Mouse (Mus musculus) forebrain, embryonic 14.5 days (tissue): ENCODE measurements around the gene Vwf. TPM values are rescaled to one million over a fixed set of nuclear protein-coding genes. Genes with fewer than 3 reads are reported as not detected.

ENCODE experiments used
- ATAC-seq: fragments of 200-750 bp; cut with Nextera tagmentation; 2 replicates; pipeline ENCODE4 v1.8.0; 2017; ENCODE audit warnings: mild to moderate bottlenecking, moderate library complexity
- DNase-seq: peaks from one replicate; pipeline ENCODE4 v3.0.0-alpha.2; 2015; ENCODE audit warnings: low spot score
- H3K27ac ChIP-seq: fragments of 300-500 bp; sonication (generic); 2 replicates; pipeline ENCODE4 v1.5.1; 2014; ENCODE audit warnings: low read depth, mild to moderate bottlenecking, control low read depth, low read length, moderate library complexity
- H3K27me3 ChIP-seq: fragments of 300-500 bp; sonication (generic); replicated peaks from 2 replicates; pipeline ENCODE4 v1.6.1; 2014; ENCODE audit warnings: low read length, control low read depth, mixed read lengths; ENCODE audit not compliant: control insufficient read depth, insufficient read depth
- H3K36me3 ChIP-seq: fragments of 300-500 bp; sonication (generic); 2 replicates; pipeline ENCODE4 v1.6.1; 2014; ENCODE audit warnings: low read length, control low read depth; ENCODE audit not compliant: control insufficient read depth, insufficient read depth
- H3K4me1 ChIP-seq: fragments of 300-500 bp; sonication (generic); 2 replicates; pipeline ENCODE4 v1.6.1; 2014; ENCODE audit warnings: antibody characterized with exemption, low read length, control low read depth; ENCODE audit not compliant: control insufficient read depth, insufficient read depth
- H3K4me2 ChIP-seq: fragments of 300-500 bp; sonication (generic); 2 replicates; pipeline ENCODE4 v1.6.1; 2014; ENCODE audit warnings: mild to moderate bottlenecking, control low read depth, low read length
- H3K4me3 ChIP-seq: fragments of 300-500 bp; sonication (generic); 2 replicates; pipeline ENCODE4 v1.5.1; 2014; ENCODE audit warnings: low read depth, low read length, control low read depth
- H3K9ac ChIP-seq: fragments of 300-500 bp; sonication (generic); 2 replicates; pipeline ENCODE4 v1.6.1; 2014; ENCODE audit warnings: mild to moderate bottlenecking, low read length, control low read depth, moderate library complexity
- H3K9me3 ChIP-seq: fragments of 300-500 bp; sonication (generic); replicated peaks from 2 replicates; pipeline ENCODE4 v1.6.1; 2016; ENCODE audit warnings: low read length, control low read depth, mixed read lengths; ENCODE audit not compliant: control insufficient read depth
- WGBS: fragments of 180-500 bp; shearing (Covaris S2); extraction: QIAGEN DNeasy Blood & Tissue Kit; methylation state at CpG from one replicate; pipeline ENCODE4 v1.1.7; 2014; 5-methylcytosine and 5-hydroxymethylcytosine counted together
- polyA plus RNA-seq: library from polyadenylated mRNA; unstranded; fragments of >200 nt; fragmentation: Nextera tagmentation; extraction: Ambion mirVana; gene quantifications from 2 replicates; pipeline ENCODE4 v1.2.1, GENCODE M21; 2014

Vwf gene
- polyA plus RNA-seq, 1 experiment from 2014 or later: 8.8 TPM

- Histone ChIP-seq H3K27ac (no peak overlapping the region), H3K9me3 (no peaks in the 10 kb centered on the region), H3K27me3 (no peaks in the 10 kb centered on the region), H3K36me3 (no peaks in the 10 kb centered on the region), H3K9ac (no peak overlapping the region), H3K4me3 (no peak overlapping the region), H3K4me1 (no peaks in the 10 kb centered on the region), H3K4me2 (no peak overlapping the region)
- ATAC-seq: 0 out of 2 replicates have a peak, but pooled peaks have one; percentile 50
- WGBS: 49% methylated on average over 14 of the region's 14 CpGs
- DNase-seq: peak; percentile 70
These were observed 114.7 kb downstream of the Vwf start for GRCm38 (mm10) chr6:125661106-125661877.

GRCm38 (mm10) chr6:125663906-125664305 is 117.3 kb downstream of the Vwf start:
- H3K27ac ChIP-seq: no peak overlapping the region
- no peaks in the 10 kb centered on the region for H3K36me3 ChIP-seq
- no peak overlapping the region for H3K9ac ChIP-seq
- 88% methylated on average over 2 of the region's 2 CpGs for WGBS
- DNase-seq: no peak
- ATAC-seq: no peak
- H3K4me2 ChIP-seq: no peak overlapping the region
- no peak overlapping the region for H3K4me3 ChIP-seq
- H3K27me3 ChIP-seq: no peaks in the 10 kb centered on the region
- H3K9me3 ChIP-seq: no peaks in the 10 kb centered on the region
- H3K4me1 ChIP-seq: no peaks in the 10 kb centered on the region

GRCm38 (mm10) chr6:125671835-125672234 is 125.3 kb downstream of the Vwf start:
- Histone ChIP-seq H3K4me1 (no peaks in the 10 kb centered on the region), H3K4me2 (no peak overlapping the region), H3K9me3 (no peaks in the 10 kb centered on the region), H3K27me3 (no peaks in the 10 kb centered on the region), H3K9ac (no peak overlapping the region), H3K27ac (no peak overlapping the region), H3K36me3 (no peaks in the 10 kb centered on the region), H3K4me3 (no peak overlapping the region)
- no peak for ATAC-seq
- no peak for DNase-seq
- WGBS: 83% methylated on average over 3 of the region's 3 CpGs

- Histone ChIP-seq H3K4me2 (no peak overlapping the region), H3K27ac (no peak overlapping the region), H3K27me3 (no peaks in the 10 kb centered on the region), H3K4me1 (no peaks in the 10 kb centered on the region), H3K9me3 (no peaks in the 10 kb centered on the region), H3K9ac (no peak overlapping the region), H3K4me3 (no peak overlapping the region), H3K36me3 (no peaks in the 10 kb centered on the region)
- no peak for DNase-seq
- no peak for ATAC-seq
- WGBS: 62% methylated on average over 1 of the region's 1 CpGs
These were observed 131.9 kb downstream of the Vwf start for GRCm38 (mm10) chr6:125678492-125678891.

GRCm38 (mm10) chr6:125680613-125681012 is 134.0 kb downstream of the Vwf start:
- ATAC-seq (no peak), DNase-seq (no peak)
- Histone ChIP-seq H3K4me3 (no peak overlapping the region), H3K4me1 (no peaks in the 10 kb centered on the region), H3K9me3 (no peaks in the 10 kb centered on the region), H3K27me3 (no peaks in the 10 kb centered on the region), H3K36me3 (no peaks in the 10 kb centered on the region), H3K27ac (no peak overlapping the region), H3K4me2 (no peak overlapping the region), H3K9ac (no peak overlapping the region)
- 78% methylated on average over 11 of the region's 11 CpGs for WGBS

GRCm38 (mm10) chr6:125685420-125685819 is 138.8 kb downstream of the Vwf start:
- H3K9ac ChIP-seq: no peak overlapping the region
- no peak overlapping the region for H3K4me2 ChIP-seq
- H3K27ac ChIP-seq: no peak overlapping the region
- ATAC-seq (no peak), DNase-seq (no peak)
- peaks cover 6% of the 10 kb centered on the region for H3K4me1 ChIP-seq
- H3K27me3 ChIP-seq: no peaks in the 10 kb centered on the region
- H3K9me3 ChIP-seq: no peaks in the 10 kb centered on the region
- H3K4me3 ChIP-seq: no peak overlapping the region
- H3K36me3 ChIP-seq: no peaks in the 10 kb centered on the region

- WGBS: 63% methylated on average over 1 of the region's 1 CpGs
- Histone ChIP-seq H3K9ac (no peak overlapping the region), H3K4me1 (peaks cover 9% of the 10 kb centered on the region), H3K27ac (no peak overlapping the region), H3K27me3 (no peaks in the 10 kb centered on the region), H3K36me3 (no peaks in the 10 kb centered on the region), H3K4me3 (no peak overlapping the region), H3K9me3 (no peaks in the 10 kb centered on the region), H3K4me2 (no peak overlapping the region)
- ATAC-seq (no peak), DNase-seq (no peak)
These were observed 141.4 kb downstream of the Vwf start for GRCm38 (mm10) chr6:125687986-125688385.

GRCm38 (mm10) chr6:125690057-125690703 is 143.6 kb downstream of the Vwf start, which contains the start of gene Ano2:
Gene Ano2, plus strand, starts transcription at chr6:125690419.
- Histone ChIP-seq H3K4me1 (peaks cover 9% of the 10 kb centered on the region), H3K27ac (no peak within 1 kb of the TSS), H3K4me2 (peak within 1 kb of the TSS; percentile 57), H3K36me3 (no peaks in the 10 kb centered on the region), H3K27me3 (no peaks in the 10 kb centered on the region), H3K9ac (no peak within 1 kb of the TSS), H3K9me3 (no peaks in the 10 kb centered on the region), H3K4me3 (peak within 1 kb of the TSS; percentile 22)
- ATAC-seq (peak; percentile 62; the same call in 1 of the 2 replicates), DNase-seq (peak; percentile 49)
- WGBS: 3% methylated on average over 20 of the region's 20 CpGs

- DNase-seq: no peak
- Histone ChIP-seq H3K27ac (no peak overlapping the region), H3K4me3 (no peak overlapping the region), H3K9ac (no peak overlapping the region), H3K4me2 (no peak overlapping the region), H3K36me3 (no peaks in the 10 kb centered on the region), H3K9me3 (no peaks in the 10 kb centered on the region), H3K4me1 (no peaks in the 10 kb centered on the region), H3K27me3 (no peaks in the 10 kb centered on the region)
- 95% methylated on average over 2 of the region's 2 CpGs for WGBS
- ATAC-seq: no peak
These were observed 154.6 kb downstream of the Vwf start for GRCm38 (mm10) chr6:125701146-125701545.
